Mouse (Mus musculus): ENCODE measurements at regions not wholly inside any gene's neighbourhood (a gene's known extent, or its start where the extent isn't known, plus 50 kb on each side); places are given as distances from the start of the nearest gene placed in this dataset.

GRCm38 (mm10) chr1:45672443-45673156 is 122.4 kb upstream of the Wdr75 start:
- TF ChIP-seq CTCF (conservative IDR thresholded peaks at IDR 0.05 in 1 of 2, IDR thresholded peaks at IDR 0.05 in 1 of 2; ENCODE audit: low read depth in 2 of 2, low read length in 2 of 2) (peak in 1 of 2 experiments; percentile 44; a peak in 2 of 4 replicates), MAFK (IDR thresholded peaks at IDR 0.05; ENCODE audit: insufficient replicate concordance, low read length) (peak; percentile 80), RAD21 (IDR thresholded peaks at IDR 0.05; ENCODE audit: low read depth, low read length) (peak; percentile 44), MAX (IDR thresholded peaks at IDR 0.05; ENCODE audit: low read length) (no peak), SMC3 (IDR thresholded peaks at IDR 0.05; ENCODE audit: low read depth, low read length) (0 out of 2 replicates have a peak, but pooled peaks have one; percentile 8)
- in situ Hi-C loops (cut with MboI; ENCODE audit: low pct_ligation_motif_present, low pct_unique_long_range_greater_than_20kb, low sequenced_read_pairs) (no loop called here), dilution Hi-C loops (cut with MboI; ENCODE audit: extremely low pct_ligation_motif_present, extremely low pct_unique_long_range_greater_than_20kb, low sequenced_read_pairs) (no loop called here)
- Histone ChIP-seq H3K9me3 (replicated peaks; ENCODE audit: low read length) (no peaks in the 10 kb centered on the region), H3K4me1 (ENCODE audit: control insufficient read depth in 1 of 2, insufficient read depth in 2 of 2) (no peaks in the 10 kb centered on the region), H3K9ac (ENCODE audit: insufficient read depth, low read depth) (no peak overlapping the region), H3K4me3 (replicated peaks in 1 of 3; ENCODE audit: low read depth in 2 of 3, low read length in 2 of 3, poor library complexity in 1 of 3) (no peak overlapping the region), H3K79me2 (replicated peaks; ENCODE audit: control insufficient read depth, extremely low read depth, insufficient read depth, poor library complexity, severe bottlenecking) (no peaks in the 10 kb centered on the region), H3K27ac (ENCODE audit: insufficient read depth, low read depth) (no peak overlapping the region), H3K36me3 (replicated peaks in 1 of 2; ENCODE audit: control insufficient read depth in 1 of 2, insufficient read depth in 1 of 2, low read length in 1 of 2) (no peaks in the 10 kb centered on the region), H3K27me3 (replicated peaks) (no peaks in the 10 kb centered on the region), H3K4me2 (ENCODE audit: insufficient read depth, low read depth, poor library complexity, severe bottlenecking) (no peak overlapping the region)
- peak; percentile 40 for DNase-seq (ENCODE audit: extremely low read depth)

DNA sequence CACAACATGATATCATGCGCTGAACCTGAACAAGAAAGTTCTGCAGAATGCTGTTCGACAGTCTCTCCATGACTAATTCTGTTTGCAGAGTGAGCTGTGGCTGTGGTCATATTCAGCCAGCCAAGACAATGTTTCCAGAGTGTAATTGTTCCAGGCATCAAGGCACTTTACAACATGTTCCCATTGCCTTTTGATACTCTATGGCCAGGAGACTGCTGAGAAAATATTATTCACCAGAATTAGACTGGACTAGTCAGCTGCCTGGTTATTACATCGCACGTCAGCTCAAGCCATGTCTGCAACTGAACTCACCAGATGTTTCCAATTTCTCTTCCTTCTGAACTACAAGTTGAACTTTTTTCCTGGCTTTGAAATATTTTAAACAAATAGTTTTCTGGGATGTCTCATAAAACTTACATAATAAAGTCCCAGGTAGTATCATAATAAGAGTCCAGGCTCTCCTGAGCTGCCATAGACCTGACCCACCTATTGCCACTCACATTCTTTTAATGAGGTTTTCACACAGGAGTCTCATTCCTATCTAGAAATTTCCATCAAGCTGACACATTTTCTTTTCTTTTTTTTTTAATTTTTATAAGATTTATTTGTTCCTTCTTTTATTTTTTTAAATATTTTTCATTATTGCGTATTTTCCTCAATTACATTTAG is 119.1 kb upstream of the Wdr75 start:
- Histone ChIP-seq H3K36me3 (replicated peaks in 1 of 2; ENCODE audit: control insufficient read depth in 1 of 2, insufficient read depth in 1 of 2, low read length in 1 of 2) (no peaks in the 10 kb centered on the region), H3K4me3 (replicated peaks in 1 of 3; ENCODE audit: low read depth in 2 of 3, low read length in 2 of 3, poor library complexity in 1 of 3) (no peak overlapping the region), H3K4me2 (ENCODE audit: insufficient read depth, low read depth, poor library complexity, severe bottlenecking) (no peak overlapping the region), H3K27ac (ENCODE audit: insufficient read depth, low read depth) (no peak overlapping the region), H3K79me2 (replicated peaks; ENCODE audit: control insufficient read depth, extremely low read depth, insufficient read depth, poor library complexity, severe bottlenecking) (no peaks in the 10 kb centered on the region), H3K4me1 (ENCODE audit: control insufficient read depth in 1 of 2, insufficient read depth in 2 of 2) (peaks cover 0 to 3% of the 10 kb centered on the region in 2 experiments; a peak in 1 of 4 replicates), H3K9me3 (replicated peaks; ENCODE audit: low read length) (no peaks in the 10 kb centered on the region), H3K27me3 (replicated peaks) (no peaks in the 10 kb centered on the region), H3K9ac (ENCODE audit: insufficient read depth, low read depth) (no peak overlapping the region)
- DNase-seq (ENCODE audit: extremely low read depth) = no peak
- in situ Hi-C loops (cut with MboI; ENCODE audit: low pct_ligation_motif_present, low pct_unique_long_range_greater_than_20kb, low sequenced_read_pairs) = no loop called here
- no peak for TF ChIP-seq CHD2 (IDR thresholded peaks at IDR 0.05; ENCODE audit: low read length)
- no peak for TF ChIP-seq POLR2A (IDR thresholded peaks at IDR 0.05; ENCODE audit: low read depth, low read length)
- no peak for TF ChIP-seq GABPA (IDR thresholded peaks at IDR 0.05; ENCODE audit: insufficient replicate concordance, low read depth, low read length)
- TF ChIP-seq MXI1 (IDR thresholded peaks at IDR 0.05; ENCODE audit: low read depth, low read length) = no peak
- dilution Hi-C loops (cut with MboI; ENCODE audit: extremely low pct_ligation_motif_present, extremely low pct_unique_long_range_greater_than_20kb, low sequenced_read_pairs) = no loop called here

- in situ Hi-C loops (cut with MboI; ENCODE audit: low pct_ligation_motif_present, low pct_unique_long_range_greater_than_20kb, low sequenced_read_pairs) = no loop called here
Observed at GRCm38 (mm10) chr1:45679964-45680709, 114.8 kb upstream of the Wdr75 start.

More at GRCm38 (mm10) chr1:45679964-45680709, 114.8 kb upstream of the Wdr75 start:
- H3K36me3 ChIP-seq (replicated peaks in 1 of 2; ENCODE audit: control insufficient read depth in 1 of 2, insufficient read depth in 1 of 2, low read length in 1 of 2) = no peaks in the 10 kb centered on the region
- no peaks in the 10 kb centered on the region for H3K9me3 ChIP-seq (replicated peaks; ENCODE audit: low read length)
- no peak overlapping the region for H3K4me3 ChIP-seq (replicated peaks in 1 of 3; ENCODE audit: low read depth in 2 of 3, low read length in 2 of 3, poor library complexity in 1 of 3)
- no peak overlapping the region for H3K9ac ChIP-seq (ENCODE audit: insufficient read depth, low read depth)
- H3K27me3 ChIP-seq (replicated peaks) = no peaks in the 10 kb centered on the region
- no peak overlapping the region for H3K27ac ChIP-seq (ENCODE audit: insufficient read depth, low read depth)
- no peak overlapping the region for H3K4me2 ChIP-seq (ENCODE audit: insufficient read depth, low read depth, poor library complexity, severe bottlenecking)
- dilution Hi-C loops (cut with MboI; ENCODE audit: extremely low pct_ligation_motif_present, extremely low pct_unique_long_range_greater_than_20kb, low sequenced_read_pairs) = no loop called here
- no peak for DNase-seq (ENCODE audit: extremely low read depth)
- no peak for TF ChIP-seq TBP (conservative IDR thresholded peaks at IDR 0.05; ENCODE audit: low read depth, low read length)
- TF ChIP-seq CHD1 (IDR thresholded peaks at IDR 0.05; ENCODE audit: low read depth, low read length) = no peak
- TF ChIP-seq TCF12 (IDR thresholded peaks at IDR 0.05; ENCODE audit: low read depth, low read length) = no peak
- no peak for TF ChIP-seq MAFK (IDR thresholded peaks at IDR 0.05; ENCODE audit: insufficient replicate concordance, low read length)
- TF ChIP-seq NELFE (IDR thresholded peaks at IDR 0.05; ENCODE audit: low read depth, low read length) = no peak
- TF ChIP-seq MXI1 (IDR thresholded peaks at IDR 0.05; ENCODE audit: low read depth, low read length) = no peak
- no peak for TF ChIP-seq RCOR1 (conservative IDR thresholded peaks at IDR 0.05; ENCODE audit: low read depth, low read length)
- TF ChIP-seq CHD2 (IDR thresholded peaks at IDR 0.05; ENCODE audit: low read length) = no peak
- H3K4me1 ChIP-seq (ENCODE audit: control insufficient read depth in 1 of 2, insufficient read depth in 2 of 2) = peaks cover 0 to 3% of the 10 kb centered on the region in 2 experiments; a peak in 1 of 4 replicates
- no peaks in the 10 kb centered on the region for H3K79me2 ChIP-seq (replicated peaks; ENCODE audit: control insufficient read depth, extremely low read depth, insufficient read depth, poor library complexity, severe bottlenecking)

Data from CH12.LX (cell line).